Mouse (Mus musculus) cerebellum, adult 2 months (tissue): ENCODE measurements around the gene Atg5.

Source experiments
- CTCF ChIP-seq: fragments of 200-500 bp; IDR thresholded peaks from 2 replicates; pipeline ENCODE4 v1.5.1; 2011; ENCODE audit warnings: low read depth, mild to moderate bottlenecking, control low read depth, low read length, moderate library complexity, borderline replicate concordance; ENCODE audit not compliant: insufficient read depth
- POLR2A ChIP-seq: fragments of 200-500 bp; IDR thresholded peaks from 2 replicates; pipeline ENCODE4 v1.6.1; 2011; ENCODE audit warnings: low read length, control low read depth, borderline replicate concordance; ENCODE audit not compliant: insufficient read depth

GRCm38 (mm10) chr10:44300078-44300477 is 31.9 kb downstream of the Atg5 start:
- no peak for TF ChIP-seq POLR2A
- TF ChIP-seq CTCF, result no peak
